Mouse (Mus musculus) intestine, embryonic 14.5 days (tissue): ENCODE data around the gene Zswim5. TPM values are rescaled to one million over a fixed set of nuclear protein-coding genes. Genes with fewer than 3 reads are reported as not detected.

ENCODE experiments used
- ATAC-seq: fragments of 200-750 bp; cut with Nextera tagmentation; replicated peaks from 2 replicates; pipeline ENCODE4 v1.8.0; 2017; ENCODE audit warnings: low read depth, moderate number of reproducible peaks, moderate TSS enrichment, moderate library complexity; ENCODE audit not compliant: low FRiP score, low TSS enrichment
- DNase-seq: peaks from one replicate; pipeline ENCODE4 v3.0.0-alpha.2; 2018; ENCODE audit warnings: low spot score
- H3K27ac ChIP-seq: fragments of 300-500 bp; sonication (generic); 2 replicates; pipeline ENCODE4 v1.5.1; 2014; ENCODE audit warnings: low read depth, mild to moderate bottlenecking, control low read depth
- H3K27me3 ChIP-seq: fragments of 300-500 bp; sonication (generic); replicated peaks from 2 replicates; pipeline ENCODE4 v1.6.1; 2014; ENCODE audit warnings: low read length, control low read depth; ENCODE audit not compliant: control insufficient read depth, insufficient read depth
- H3K36me3 ChIP-seq: fragments of 300-500 bp; sonication (generic); 2 replicates; pipeline ENCODE4 v1.6.1; 2014; ENCODE audit warnings: low read length, control low read depth; ENCODE audit not compliant: control insufficient read depth, insufficient read depth
- H3K4me1 ChIP-seq: fragments of 300-500 bp; sonication (generic); replicated peaks from 2 replicates; pipeline ENCODE4 v1.6.1; 2014; ENCODE audit warnings: low read length, control low read depth, mixed read lengths; ENCODE audit not compliant: control insufficient read depth, insufficient read depth
- H3K4me2 ChIP-seq: fragments of 300-500 bp; sonication (generic); 2 replicates; pipeline ENCODE4 v1.6.1; 2014; ENCODE audit warnings: low read length
- H3K4me3 ChIP-seq: fragments of 300-500 bp; sonication (generic); 2 replicates; pipeline ENCODE4 v1.5.1; 2014; ENCODE audit warnings: low read depth, low read length, control low read depth, mixed read lengths
- H3K9ac ChIP-seq: fragments of 300-500 bp; sonication (generic); 2 replicates; pipeline ENCODE4 v1.6.1; 2014; ENCODE audit warnings: mild to moderate bottlenecking, low read length
- H3K9me3 ChIP-seq: fragments of 300-500 bp; sonication (generic); 2 replicates; pipeline ENCODE4 v1.6.1; 2016; ENCODE audit warnings: low read length, control low read depth; ENCODE audit not compliant: control insufficient read depth
- WGBS: fragments of 180-500 bp; shearing (Covaris S2); extraction: QIAGEN DNeasy Blood & Tissue Kit; methylation state at CpG from one replicate; pipeline ENCODE4 v1.1.7; 2014; 5-methylcytosine and 5-hydroxymethylcytosine counted together
- polyA plus RNA-seq: library from polyadenylated mRNA; unstranded; fragments of >200 nt; fragmentation: Nextera tagmentation; extraction: Ambion mirVana; gene quantifications from 2 replicates; pipeline ENCODE4 v1.2.1, GENCODE M21; 2014

The Zswim5 gene
- polyA plus RNA-seq, 1 experiment from 2014 or later, result 1.0 TPM

DNA sequence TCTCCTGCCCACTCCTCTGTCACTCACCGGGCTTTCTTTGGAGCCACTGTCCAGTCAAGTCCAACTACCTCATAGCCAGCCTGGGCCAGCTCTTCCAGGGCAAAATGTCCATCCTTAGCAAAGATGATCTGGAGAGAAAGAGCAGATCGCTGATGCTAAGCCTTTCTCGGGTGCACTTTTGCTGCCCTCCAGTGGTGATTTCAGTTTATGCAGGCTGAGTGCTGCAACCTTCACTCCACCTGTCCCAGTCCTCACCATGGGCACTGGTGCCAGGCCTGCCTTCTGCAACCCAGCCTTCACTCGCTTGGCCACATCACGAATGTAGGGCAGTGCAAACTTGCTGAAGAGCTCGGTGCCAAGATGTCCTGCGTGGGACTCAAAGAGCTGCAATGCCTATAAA lies 114.2 kb downstream of the Zswim5 start:
- H3K9ac ChIP-seq, result no peak overlapping the region
- H3K4me1 ChIP-seq, result peaks cover 13% of the 10 kb centered on the region
- no peak overlapping the region for H3K4me3 ChIP-seq
- ATAC-seq (no peak), DNase-seq (peak; percentile 92)
- H3K4me2 ChIP-seq, result no peak overlapping the region
- 11% methylated on average over 7 of the region's 7 CpGs for WGBS
- peaks cover 12% of the 10 kb centered on the region; the same call in 1 of the 2 replicates for H3K36me3 ChIP-seq
- no peaks in the 10 kb centered on the region for H3K9me3 ChIP-seq
- H3K27ac ChIP-seq, result no peak overlapping the region
- H3K27me3 ChIP-seq, result no peaks in the 10 kb centered on the region

DNA sequence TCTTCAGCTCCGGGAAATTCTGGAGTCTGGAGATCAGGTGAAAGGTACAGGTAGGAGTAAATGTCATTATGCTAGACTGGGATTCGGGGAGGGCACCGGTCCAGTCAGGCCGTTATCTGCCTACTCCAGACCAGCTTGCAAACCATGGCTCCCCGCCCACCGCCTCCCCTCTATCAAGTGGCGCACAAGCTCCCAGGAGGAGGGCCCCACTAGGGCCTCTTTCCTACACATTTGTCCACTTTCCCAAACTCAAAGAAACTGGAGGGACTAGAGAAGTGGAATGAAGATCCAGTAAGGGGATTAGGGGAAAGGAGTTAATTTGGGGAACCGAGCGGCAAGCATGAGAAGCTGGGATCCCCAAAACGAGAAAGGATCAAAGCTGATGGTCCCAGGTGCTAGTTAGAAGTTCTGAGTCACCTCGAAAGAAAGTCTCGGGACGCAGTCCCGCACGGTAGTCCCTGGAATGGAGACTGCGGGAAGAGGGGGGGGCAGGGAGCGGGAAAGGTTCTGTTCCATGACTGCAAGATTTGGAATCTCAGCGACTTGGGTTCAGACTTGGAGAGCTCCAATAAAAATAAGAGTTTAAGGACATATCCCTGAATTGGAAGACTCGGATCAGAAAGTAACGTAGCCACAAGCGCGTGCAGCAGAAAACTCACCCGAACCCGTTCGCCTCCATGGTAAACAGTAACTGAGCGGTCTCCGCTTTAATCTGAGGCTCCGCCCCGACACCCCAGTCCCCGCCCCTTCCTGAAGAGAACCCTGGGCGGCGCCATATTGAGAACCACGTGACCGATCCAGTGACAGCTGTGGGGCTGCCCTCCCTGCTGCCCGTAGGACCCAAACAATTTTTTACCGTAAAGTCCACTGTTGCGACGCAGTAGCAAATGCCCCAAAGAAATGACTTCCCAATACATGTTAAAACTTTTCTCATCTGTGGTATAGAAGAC lies 116.8 kb downstream of the Zswim5 start, which contains the start of gene Urod:
Gene Urod, minus strand, starts transcription at position 742 of the 950 bp plus-strand sequence.
- no peaks in the 10 kb centered on the region for H3K9me3 ChIP-seq
- H3K4me3 ChIP-seq, result peak within 1 kb of the TSS; percentile 84
- H3K4me2 ChIP-seq, result peak within 1 kb of the TSS; percentile 98
- WGBS, result 1% methylated on average over 38 of the region's 38 CpGs
- peak; percentile 90 for ATAC-seq
- peak; percentile 94 for DNase-seq
- peak within 1 kb of the TSS; percentile 54 for H3K27ac ChIP-seq
- peaks cover 20% of the 10 kb centered on the region; the same call in 1 of the 2 replicates for H3K36me3 ChIP-seq
- no peaks in the 10 kb centered on the region for H3K27me3 ChIP-seq
- peaks cover 16% of the 10 kb centered on the region for H3K4me1 ChIP-seq
- peak within 1 kb of the TSS; percentile 67 for H3K9ac ChIP-seq

DNA sequence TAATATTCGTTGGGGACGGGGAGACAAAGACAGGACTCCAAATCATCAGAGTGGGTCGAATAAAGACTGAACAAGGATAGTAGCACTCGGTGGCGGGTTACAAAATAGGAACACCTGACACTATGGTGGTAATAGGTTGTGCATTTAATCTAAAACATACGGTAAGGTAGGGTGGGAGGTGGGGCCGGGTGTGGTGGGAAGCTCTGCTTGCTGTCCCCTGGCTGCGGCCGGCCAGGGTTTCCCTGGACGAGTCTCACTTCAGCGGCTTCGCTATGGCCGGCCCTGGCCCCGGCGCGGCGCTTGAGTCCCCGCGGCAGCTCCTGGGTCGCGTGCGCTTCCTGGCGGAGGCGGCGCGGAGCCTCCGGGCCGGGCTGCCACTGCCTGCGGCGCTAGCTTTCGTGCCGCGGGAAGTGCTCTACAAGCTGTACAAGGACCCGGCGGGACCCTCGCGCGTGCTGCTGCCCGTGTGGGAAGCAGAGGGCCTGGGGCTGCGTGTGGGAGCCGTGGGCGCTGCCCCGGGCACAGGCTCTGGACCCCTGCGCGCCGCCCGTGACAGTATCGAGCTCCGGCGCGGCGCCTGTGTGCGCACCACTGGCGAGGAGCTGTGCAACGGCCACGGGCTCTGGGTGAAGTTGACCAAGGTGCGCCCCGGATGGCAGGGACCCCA lies 118.1 kb downstream of the Zswim5 start, which contains the start of gene Hectd3:
Gene Hectd3, plus strand, starts transcription at position 187 of the 667 bp plus-strand sequence.
- WGBS, result under 1% methylated on average over 57 of the region's 58 CpGs
- H3K4me1 ChIP-seq, result peaks cover 16% of the 10 kb centered on the region
- H3K9ac ChIP-seq, result peak within 1 kb of the TSS; percentile 67
- no peaks in the 10 kb centered on the region for H3K9me3 ChIP-seq
- DNase-seq (peak; percentile 85), ATAC-seq (peak; percentile 40; the same call in 1 of the 2 replicates)
- H3K4me2 ChIP-seq, result peak within 1 kb of the TSS; percentile 98
- H3K36me3 ChIP-seq, result peaks cover 23% of the 10 kb centered on the region
- no peaks in the 10 kb centered on the region for H3K27me3 ChIP-seq
- peak within 1 kb of the TSS; percentile 54 for H3K27ac ChIP-seq
- H3K4me3 ChIP-seq, result peak within 1 kb of the TSS; percentile 84

DNA sequence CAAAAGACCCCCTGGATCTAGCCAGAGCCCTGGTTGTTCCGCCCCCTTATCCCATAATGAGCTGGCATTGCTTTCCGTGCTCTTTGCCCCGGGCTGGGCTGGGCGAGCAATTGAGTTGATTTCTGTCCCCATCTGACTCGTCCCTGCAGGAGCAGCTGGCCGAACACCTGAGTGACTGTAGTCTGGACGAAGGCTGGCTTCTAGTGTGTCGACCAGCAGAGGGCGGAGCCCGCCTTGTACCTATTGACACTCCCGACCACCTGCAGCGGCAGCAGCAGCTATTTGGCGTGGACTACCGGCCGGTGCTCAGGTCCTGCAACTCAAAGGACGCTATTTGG lies 118.6 kb downstream of the Zswim5 start:
- Histone ChIP-seq H3K4me2 (peak overlapping the region; percentile 98), H3K36me3 (peaks cover 26% of the 10 kb centered on the region), H3K9me3 (no peaks in the 10 kb centered on the region), H3K27ac (0 out of 2 replicates have a peak overlapping the region, but pooled peaks have one; percentile 54), H3K4me1 (peaks cover 16% of the 10 kb centered on the region), H3K4me3 (peak overlapping the region; percentile 84), H3K9ac (peak overlapping the region; percentile 67), H3K27me3 (no peaks in the 10 kb centered on the region)
- under 1% methylated on average over 16 of the region's 16 CpGs for WGBS
- DNase-seq (peak; percentile 70), ATAC-seq (peak; percentile 13)

- Histone ChIP-seq H3K27me3 (no peaks in the 10 kb centered on the region), H3K4me1 (peaks cover 14% of the 10 kb centered on the region), H3K4me2 (no peak overlapping the region), H3K4me3 (no peak overlapping the region), H3K9ac (no peak overlapping the region), H3K36me3 (peaks cover 23% of the 10 kb centered on the region), H3K9me3 (no peaks in the 10 kb centered on the region), H3K27ac (no peak overlapping the region)
- ATAC-seq, result no peak
- 94% methylated on average over 17 of the region's 17 CpGs for whole genome bisulfite sequencing
- DNase-seq, result no peak
Observed at GRCm38 (mm10) chr4:116999513-117000154, 122.5 kb downstream of the Zswim5 start.

- no peaks in the 10 kb centered on the region for H3K9me3 ChIP-seq
- H3K4me2 ChIP-seq, result no peak overlapping the region
- no peak overlapping the region for H3K4me3 ChIP-seq
- no peak overlapping the region for H3K9ac ChIP-seq
- H3K36me3 ChIP-seq, result peaks cover 20% of the 10 kb centered on the region
- no peaks in the 10 kb centered on the region for H3K27me3 ChIP-seq
- H3K27ac ChIP-seq, result no peak overlapping the region
- H3K4me1 ChIP-seq, result no peaks in the 10 kb centered on the region; the same call in 1 of the 2 replicates
- 89% methylated on average over 16 of the region's 16 CpGs for WGBS
- ATAC-seq (no peak), DNase-seq (no peak)
Observed at GRCm38 (mm10) chr4:117001957-117002356, 124.8 kb downstream of the Zswim5 start.

DNA sequence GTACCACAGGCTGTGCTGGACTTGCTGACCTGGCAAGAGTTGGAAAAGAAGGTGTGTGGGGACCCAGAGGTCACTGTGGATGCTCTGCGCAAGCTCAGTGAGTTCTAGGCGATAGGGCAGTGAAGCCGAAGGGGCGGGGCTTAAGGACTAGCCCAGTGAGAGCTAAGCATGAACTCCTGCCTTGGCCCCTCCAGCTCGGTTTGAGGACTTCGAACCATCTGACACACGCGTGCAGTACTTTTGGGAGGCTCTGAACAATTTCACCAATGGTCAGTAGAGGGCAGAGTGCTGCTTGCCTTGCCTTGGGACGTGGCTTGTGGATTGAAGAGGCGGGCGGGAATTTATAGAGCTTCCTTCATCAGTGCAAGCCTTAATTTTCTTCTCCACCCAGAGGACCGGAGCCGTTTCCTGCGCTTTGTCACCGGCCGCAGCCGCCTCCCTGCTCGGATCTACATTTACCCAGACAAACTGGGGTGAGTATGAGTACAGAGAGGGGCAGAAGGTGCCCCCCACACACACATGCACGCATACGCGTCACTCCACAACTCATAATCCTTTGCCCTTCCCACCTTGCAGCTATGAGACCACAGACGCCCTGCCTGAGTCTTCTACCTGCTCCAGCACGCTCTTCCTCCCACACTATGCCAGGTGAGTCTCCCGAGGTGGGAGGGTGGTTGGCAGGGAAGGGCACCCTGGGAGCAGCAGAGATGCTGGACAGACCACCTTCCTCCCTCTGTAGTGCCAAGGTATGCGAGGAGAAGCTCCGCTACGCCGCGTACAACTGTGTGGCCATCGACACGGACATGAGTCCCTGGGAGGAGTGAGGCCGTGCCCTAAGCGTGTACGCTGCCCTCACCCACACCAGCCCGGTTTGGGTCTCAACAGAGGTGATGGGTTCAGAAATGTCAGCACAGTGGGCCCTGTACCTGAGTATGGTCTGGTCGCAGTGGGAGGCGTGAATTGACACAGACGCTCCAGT lies 125.7 kb downstream of the Zswim5 start:
- WGBS, result 55% methylated on average over 38 of the region's 38 CpGs
- H3K9me3 ChIP-seq, result no peaks in the 10 kb centered on the region
- no peak overlapping the region for H3K27ac ChIP-seq
- H3K36me3 ChIP-seq, result peaks cover 18% of the 10 kb centered on the region
- peak; percentile 79 for DNase-seq
- no peak overlapping the region for H3K4me2 ChIP-seq
- no peaks in the 10 kb centered on the region for H3K27me3 ChIP-seq
- no peaks in the 10 kb centered on the region; the same call in 1 of the 2 replicates for H3K4me1 ChIP-seq
- H3K9ac ChIP-seq, result peak overlapping the region; percentile 22; the same call in 1 of the 2 replicates
- H3K4me3 ChIP-seq, result no peak overlapping the region
- peak; percentile 63 for ATAC-seq
